Mouse (Mus musculus) CD8-positive naive resting alpha-beta T cell, adult 2 months (primary cell): ENCODE measurements around the gene Ctsa.
"Not testable (repeated sequence)": the region's sequence is repeated elsewhere in the genome, so short reads cannot be mapped to it uniquely, and the experiment has no call there.

Source experiments
- DNase-seq, 2 experiments: peaks; one replicate each; pipeline ENCODE4 v3.0.0; 2022; ENCODE audit warnings: low read depth in 2 of 2, low spot score in 2 of 2

Gene Ctsa

DNA sequence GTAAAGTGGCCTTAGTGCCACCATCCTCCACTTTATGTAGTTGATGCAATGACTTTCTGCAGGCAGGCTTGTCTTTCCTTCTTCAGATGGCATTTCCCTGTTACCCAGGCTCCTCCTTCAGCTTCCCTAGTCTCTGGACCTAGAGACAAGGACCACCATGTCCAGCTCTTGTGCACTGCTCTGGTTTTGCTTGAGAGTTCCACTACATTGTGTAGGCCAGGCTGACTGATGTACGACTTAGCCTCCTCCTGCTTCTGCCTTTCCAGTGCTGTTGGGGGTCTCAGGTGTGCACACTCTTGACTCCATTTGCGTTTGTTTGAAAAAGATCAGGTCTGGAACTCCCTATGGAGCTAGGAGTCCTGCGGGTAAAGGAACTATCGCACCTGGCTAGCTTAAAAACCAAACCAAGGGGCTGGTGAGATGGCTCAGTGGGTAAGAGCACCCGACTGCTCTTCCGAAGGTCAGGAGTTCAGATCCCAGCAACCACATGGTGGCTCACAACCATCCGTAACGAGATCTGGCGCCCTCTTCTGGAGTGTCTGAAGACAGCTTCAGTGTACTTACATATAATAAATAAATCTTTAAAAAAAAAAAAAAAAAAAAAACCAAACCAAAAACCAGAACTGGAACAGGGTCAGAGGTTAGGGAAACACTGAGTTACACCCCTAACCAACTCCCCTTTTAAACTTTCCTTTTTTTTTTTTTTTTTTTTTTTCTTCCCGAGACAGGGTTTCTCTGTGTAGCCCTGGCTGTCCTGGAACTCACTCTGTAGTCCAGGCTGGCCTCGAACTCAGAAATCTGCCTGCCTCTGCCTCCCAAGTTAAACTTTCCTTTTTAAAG, 44.9 kb downstream of the Ctsa start:
- not testable (repeated sequence) for DNase-seq

DNA sequence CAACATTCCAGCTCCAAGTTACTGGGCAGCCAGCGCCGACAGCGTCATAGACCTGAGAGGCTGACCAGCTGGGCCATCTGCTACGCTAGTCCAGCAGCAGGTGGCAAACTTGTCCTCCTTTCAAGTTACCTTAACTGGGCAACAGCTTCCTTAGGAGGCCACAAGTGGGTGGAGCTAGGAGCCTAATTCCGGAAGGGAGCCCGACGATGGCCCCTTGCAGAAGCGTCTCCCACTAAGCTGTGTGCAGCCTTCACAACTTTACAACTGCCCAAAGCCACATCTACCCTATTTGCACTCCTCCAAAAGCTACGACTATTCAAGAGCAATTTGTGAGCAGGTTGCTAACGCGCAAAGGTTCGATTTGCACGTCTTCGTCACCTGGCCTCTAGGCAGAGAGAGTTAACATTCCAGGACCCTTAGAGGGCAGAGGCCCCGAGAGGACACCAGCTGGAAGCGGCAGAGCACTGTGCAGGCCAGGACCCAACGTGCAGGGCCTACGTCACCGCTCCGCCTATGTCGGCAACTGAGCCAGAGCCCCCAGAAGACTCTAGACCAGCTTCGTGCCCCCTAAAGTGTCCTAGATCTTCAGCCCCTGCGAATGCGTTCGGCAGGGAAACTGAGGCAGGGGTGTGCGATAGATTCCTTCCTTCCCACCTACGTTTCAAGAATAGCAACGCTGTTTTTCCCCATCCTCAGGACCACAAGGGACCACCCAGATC, 46.0 kb downstream of the Ctsa start:
- DNase-seq = peak; percentile 29 to 36

DNA sequence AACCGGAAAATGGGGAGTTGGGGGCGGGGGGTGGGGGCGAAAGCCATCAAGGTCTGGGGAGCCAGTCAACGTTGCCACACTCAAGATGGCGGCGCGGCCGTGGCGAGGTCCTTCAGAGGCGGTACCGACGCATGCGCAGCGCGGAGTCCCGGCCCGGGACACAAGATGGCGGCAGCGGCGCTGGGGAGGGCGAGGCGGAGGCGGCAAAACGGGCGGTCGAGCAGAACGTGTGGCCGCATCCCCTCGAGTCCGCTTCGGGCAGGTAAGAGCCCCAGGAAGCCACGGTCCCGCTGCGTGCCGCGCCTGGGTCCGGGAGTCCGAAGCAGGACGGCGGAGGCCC, 46.5 kb downstream of the Ctsa start, which contains the start of gene Pcif1:
Gene Pcif1 (plus strand): TSS at position 77 of the 340 bp plus-strand sequence.
- DNase-seq = peak; percentile 91 to 95

DNA sequence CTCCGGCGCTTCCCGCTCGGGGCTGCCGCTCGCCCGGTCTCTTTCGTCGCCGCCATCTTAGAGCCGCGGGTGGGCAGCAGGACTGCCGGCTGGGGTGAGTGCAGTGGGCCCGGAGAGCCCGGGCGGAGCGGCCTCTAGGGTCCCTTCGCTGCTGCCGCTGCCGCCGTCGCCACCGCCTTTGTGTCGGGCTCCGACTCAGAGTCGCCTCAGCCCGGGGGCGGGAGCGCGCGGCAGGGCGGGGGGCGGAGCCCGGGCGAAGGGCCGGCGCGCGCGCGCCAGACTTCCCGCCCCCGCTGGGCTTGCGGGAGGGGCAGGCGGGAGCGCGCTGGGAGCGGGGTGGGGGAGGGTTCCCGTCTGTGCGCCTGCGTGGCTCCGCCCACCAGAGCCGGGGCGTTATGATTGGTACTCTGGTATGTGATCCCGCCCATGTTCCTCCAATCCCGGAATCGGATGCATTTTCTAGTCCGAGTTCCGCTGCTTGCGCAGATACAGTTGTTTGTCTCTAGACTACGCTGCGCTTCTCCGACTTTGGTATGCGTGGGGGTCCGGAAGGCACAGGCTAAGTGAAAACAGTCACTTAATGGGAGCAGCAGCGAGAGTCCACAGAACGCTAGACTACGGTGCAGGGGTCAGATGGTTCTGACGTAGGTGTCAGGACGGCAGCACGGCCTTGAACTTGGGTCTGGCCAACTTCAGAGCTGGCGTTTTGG, 47.0 kb downstream of the Ctsa start:
- peak; percentile 94 for DNase-seq

DNA sequence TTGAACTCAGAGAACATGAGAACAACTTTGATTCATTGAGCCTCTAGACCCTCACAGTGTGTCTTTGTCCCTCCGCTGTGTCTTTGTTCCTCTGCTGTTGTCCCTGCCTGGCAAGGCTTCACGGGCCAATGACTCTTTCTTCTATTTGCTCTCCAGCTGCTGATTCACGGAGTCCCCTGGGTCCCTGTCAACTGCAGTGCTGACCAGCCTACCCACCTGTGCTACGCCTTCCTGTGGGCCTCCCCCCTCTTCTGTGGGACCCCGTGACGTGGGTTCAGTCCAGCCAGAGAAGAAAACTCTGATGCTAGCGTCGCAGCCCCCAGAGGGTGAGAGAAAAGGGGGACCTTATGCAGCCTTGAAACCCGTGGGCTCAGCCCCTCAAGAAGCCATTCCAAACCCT, 49.9 kb downstream of the Ctsa start:
- no peak for DNase-seq

DNA sequence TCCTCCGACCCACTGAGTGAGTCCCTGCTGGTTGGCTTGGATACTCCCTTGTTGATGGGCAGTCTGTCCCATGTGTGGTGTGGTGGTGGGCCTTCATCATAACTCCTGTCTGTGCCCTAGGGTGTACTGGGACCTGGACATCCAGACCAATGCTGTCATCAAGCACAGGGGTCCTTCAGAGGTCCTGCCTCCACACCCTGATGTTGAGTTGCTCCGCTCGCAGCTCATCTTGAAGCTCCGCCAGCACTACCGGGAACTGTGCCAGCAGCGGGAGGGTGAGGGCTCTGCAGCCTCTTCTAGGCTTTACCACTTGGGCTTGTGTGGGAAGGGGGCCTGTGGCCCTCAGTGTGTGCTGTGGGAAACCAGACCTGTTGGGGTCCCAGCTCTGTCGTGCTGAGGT, 53.1 kb downstream of the Ctsa start:
- DNase-seq = no peak

DNA sequence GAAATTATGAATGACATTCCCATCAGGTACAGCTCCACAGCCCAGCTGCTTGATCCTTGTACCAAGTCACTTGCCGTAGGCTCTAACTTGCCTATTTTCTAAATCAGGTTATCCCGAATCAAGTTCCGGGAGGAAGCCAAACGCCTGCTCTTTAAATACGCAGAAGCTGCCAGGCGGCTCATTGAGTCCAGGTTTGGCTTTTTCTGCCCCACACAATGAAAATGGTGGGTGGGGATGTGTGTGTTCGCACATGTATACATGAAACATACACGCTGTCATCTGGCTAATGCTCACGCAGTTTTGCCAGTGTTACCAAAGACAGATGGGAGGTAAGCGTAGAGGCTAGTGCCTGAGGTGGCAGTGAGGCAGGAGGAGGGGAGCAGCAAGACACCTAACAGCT, 53.9 kb downstream of the Ctsa start:
- no peak for DNase-seq

DNA sequence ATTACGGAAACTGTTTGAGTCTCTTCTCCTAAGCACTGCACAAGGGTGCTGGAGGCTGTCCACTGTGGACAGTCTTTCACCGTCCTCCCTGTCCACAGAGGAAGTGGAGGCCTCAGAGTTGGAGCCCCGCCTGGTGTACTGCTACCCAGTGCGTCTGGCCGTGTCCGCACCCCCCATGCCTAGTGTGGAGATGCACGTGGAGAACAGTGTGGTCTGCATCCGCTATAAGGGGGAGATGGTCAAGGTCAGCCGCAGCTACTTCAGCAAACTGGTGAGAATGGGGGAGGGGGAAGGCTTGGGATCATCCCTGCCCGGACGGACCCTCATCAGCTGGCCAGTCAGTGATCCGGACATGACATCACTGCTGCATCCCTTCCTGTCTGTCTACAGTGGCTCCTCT, 56.3 kb downstream of the Ctsa start:
- DNase-seq = no peak

DNA sequence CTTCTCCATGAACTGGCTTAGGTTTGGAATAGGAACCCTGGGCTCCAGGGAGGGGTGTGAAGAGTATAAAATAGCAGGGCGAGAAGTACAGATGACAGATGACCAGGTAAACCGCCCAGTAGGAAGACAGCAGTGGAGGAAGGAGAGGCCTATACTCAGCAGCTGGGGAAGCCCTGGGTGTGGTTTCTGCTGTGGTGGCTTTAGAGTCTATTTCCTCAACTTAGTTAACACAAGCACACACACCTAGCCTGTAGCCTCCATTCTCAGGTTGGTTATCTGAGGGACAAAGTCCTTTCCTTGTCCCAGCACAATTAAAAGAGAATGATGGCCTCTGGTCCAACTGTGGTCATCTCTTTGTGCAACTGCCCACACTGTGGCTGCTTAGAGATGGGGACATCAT, 57.3 kb downstream of the Ctsa start:
- no peak for DNase-seq
